Comparison of ENCODE assay signal across 22 mouse cellular contexts in the genomic region with DNA sequence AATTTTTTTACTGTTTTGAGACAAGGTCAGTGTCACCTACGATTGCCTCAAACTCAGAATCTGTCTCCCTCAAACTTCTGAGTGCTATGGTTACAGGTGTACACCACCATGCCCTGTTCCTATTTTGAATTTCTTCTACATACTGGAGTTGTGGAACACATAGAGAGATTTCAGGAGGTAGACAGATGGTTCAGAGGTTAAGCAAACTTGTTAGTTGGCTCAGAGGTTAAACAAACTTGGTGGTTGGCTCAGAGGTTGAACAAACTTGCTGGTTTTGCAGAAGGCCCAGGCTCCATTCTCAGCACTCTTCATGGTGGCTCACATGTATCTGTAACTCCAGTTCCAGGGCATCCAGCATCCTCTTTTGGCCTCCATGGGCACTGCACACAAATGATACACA. TPM values are rescaled to one million over a fixed set of nuclear protein-coding genes. Genes with fewer than 3 reads are reported as not detected.
DNase-seq lines count a peak whose midpoint lies in the region; ATAC-seq and TF ChIP-seq lines count a peak whose summit lies in the region.
"Had no signal": no experiment of that assay in that cellular context is flagged by ENCODE, and none has a peak within 500 bp of the region (broad histone marks: within the 10 kb centered on the region; RNA-seq: fewer than 3 reads in every experiment).

No protein-coding gene starts in this region.

- no peak for ATAC-seq in intestine, postnatal 0 days
- ATAC-seq in liver, embryonic 12.5 days: peak; percentile 53
- ATAC-seq in liver, embryonic 16.5 days (ENCODE audit: low read depth): peak; percentile 72
- ATAC-seq: activated CD4-positive, CD25-positive, alpha-beta regulatory T cell, adult 4 months; forebrain, embryonic 13.5 days; forebrain, postnatal 0 days; Patski had no signal

- H3K9ac ChIP-seq in intestine, postnatal 0 days (ENCODE audit: low read depth, low read length): no peak overlapping the region
- no peak overlapping the region for H3K9ac ChIP-seq in liver, embryonic 12.5 days
- no peak overlapping the region for H3K9ac ChIP-seq in liver, embryonic 16.5 days (ENCODE audit: low read depth, low read length)
- H3K9ac ChIP-seq: embryonic facial prominence, embryonic 13.5 days; forebrain, embryonic 13.5 days; forebrain, postnatal 0 days; heart, embryonic 13.5 days had no signal

- H3K9me3 ChIP-seq in intestine, postnatal 0 days (ENCODE audit: control insufficient read depth): no peaks in the 10 kb centered on the region
- H3K9me3 ChIP-seq in liver, embryonic 12.5 days (replicated peaks): no peaks in the 10 kb centered on the region
- H3K9me3 ChIP-seq in liver, embryonic 16.5 days (replicated peaks; ENCODE audit: control insufficient read depth, low read length): no peaks in the 10 kb centered on the region
- H3K9me3 ChIP-seq: embryonic facial prominence, embryonic 13.5 days; forebrain, embryonic 13.5 days; heart, embryonic 13.5 days had no signal

- 57% methylated on average over 1 of the region's 1 CpGs for WGBS in intestine, postnatal 0 days
- WGBS in liver, embryonic 12.5 days (ENCODE audit: insufficient replicate concordance): 82% methylated on average over 1 of the region's 1 CpGs
- 64% methylated on average over 1 of the region's 1 CpGs for WGBS in liver, embryonic 16.5 days (ENCODE audit: insufficient replicate concordance)

- H3K4me3 ChIP-seq in intestine, postnatal 0 days (ENCODE audit: low read depth, low read length): no peak overlapping the region
- no peak overlapping the region for H3K4me3 ChIP-seq in liver, embryonic 12.5 days
- no peak overlapping the region for H3K4me3 ChIP-seq in liver, embryonic 16.5 days (ENCODE audit: low read depth, low read length)
- H3K4me3 ChIP-seq: embryonic facial prominence, embryonic 13.5 days; forebrain, embryonic 13.5 days; heart, embryonic 13.5 days had no signal

- H3K4me1 ChIP-seq in intestine, postnatal 0 days (replicated peaks; ENCODE audit: control insufficient read depth, insufficient read depth, low read length): peaks cover 3% of the 10 kb centered on the region; the same call in 1 of the 2 replicates
- peaks cover 17% of the 10 kb centered on the region for H3K4me1 ChIP-seq in liver, embryonic 12.5 days
- H3K4me1 ChIP-seq in liver, embryonic 16.5 days (ENCODE audit: control insufficient read depth, low read depth, low read length): peaks cover 26% of the 10 kb centered on the region
- H3K4me1 ChIP-seq: embryonic facial prominence, embryonic 13.5 days had no signal

- DNase-seq in yolk sac, embryonic 10.5 days (ENCODE audit: low spot score): peak; percentile 65
- no peak for DNase-seq in urinary bladder, postnatal 10 days (ENCODE audit: low spot score)
- DNase-seq in right cerebral cortex, postnatal 25 days: no peak
- DNase-seq: adrenal gland, postnatal 14 days; cerebellum, adult 11-12 months; cerebellum, adult 9-10 months; cerebellum, postnatal 25 days; forebrain, postnatal 0 days; gastrocnemius, postnatal 36 days; heart, adult 11 months; heart, postnatal 36 days had no signal

- H3K36me3 ChIP-seq in intestine, postnatal 0 days (ENCODE audit: control insufficient read depth, insufficient read depth): peaks cover 22% of the 10 kb centered on the region
- peaks cover 37% of the 10 kb centered on the region for H3K36me3 ChIP-seq in liver, embryonic 12.5 days
- peaks cover 8% of the 10 kb centered on the region; the same call in 1 of the 2 replicates for H3K36me3 ChIP-seq in liver, embryonic 16.5 days (ENCODE audit: control insufficient read depth, insufficient read depth)

- H3K27ac ChIP-seq in intestine, postnatal 0 days (ENCODE audit: low read depth, low read length): peak overlapping the region; percentile 63; the same call in 1 of the 2 replicates
- no peak overlapping the region for H3K27ac ChIP-seq in liver, embryonic 12.5 days
- H3K27ac ChIP-seq in liver, embryonic 16.5 days (ENCODE audit: low read length): peak overlapping the region; percentile 37
- H3K27ac ChIP-seq: embryonic facial prominence, embryonic 13.5 days; forebrain, embryonic 13.5 days; heart, embryonic 13.5 days had no signal

- no peak for TF ChIP-seq CTCF in intestine, postnatal 0 days (IDR thresholded peaks at IDR 0.05; ENCODE audit: low read depth)

- H3K4me2 ChIP-seq in intestine, postnatal 0 days (replicated peaks; ENCODE audit: low read depth): no peak overlapping the region
- no peak overlapping the region for H3K4me2 ChIP-seq in liver, embryonic 12.5 days
- peak overlapping the region; percentile 20; the same call in 1 of the 2 replicates for H3K4me2 ChIP-seq in liver, embryonic 16.5 days (ENCODE audit: low read depth, low read length)
- H3K4me2 ChIP-seq: embryonic facial prominence, embryonic 13.5 days; forebrain, embryonic 13.5 days; heart, embryonic 13.5 days had no signal

- H3K27me3 ChIP-seq in intestine, postnatal 0 days (replicated peaks; ENCODE audit: control insufficient read depth, insufficient read depth, low read length): no peaks in the 10 kb centered on the region
- no peaks in the 10 kb centered on the region for H3K27me3 ChIP-seq in liver, embryonic 12.5 days (replicated peaks)
- H3K27me3 ChIP-seq in liver, embryonic 16.5 days (ENCODE audit: control insufficient read depth, insufficient read depth, low read depth, low read length): no peaks in the 10 kb centered on the region
- H3K27me3 ChIP-seq: CH12.LX; embryonic facial prominence, embryonic 13.5 days; forebrain, embryonic 13.5 days; heart, embryonic 13.5 days; Patski had no signal

RNA-seq across cellular contexts. Expression of a gene that starts 23.6 kb away (rescaled TPM):
- 133 and 150 TPM in 2 replicates for polyA plus RNA-seq in intestine, postnatal 0 days (2015; fragmentation: Nextera tagmentation; extraction: Ambion mirVana)
- 45.8 and 45.9 TPM in 2 replicates for polyA plus RNA-seq in liver, embryonic 12.5 days (2016; fragmentation: Nextera tagmentation; extraction: Ambion mirVana)
- 60.4 and 63.7 TPM in 2 replicates for polyA plus RNA-seq in liver, embryonic 16.5 days (2015; fragmentation: Nextera tagmentation; extraction: Ambion mirVana)

RNA-seq across cellular contexts. Expression of a gene that starts 23.8 kb away (rescaled TPM):
- polyA plus RNA-seq in intestine, postnatal 0 days (2015; fragmentation: Nextera tagmentation; extraction: Ambion mirVana): 16.9 and 18.3 TPM in 2 replicates
- 18.6 and 21.1 TPM in 2 replicates for polyA plus RNA-seq in liver, embryonic 12.5 days (2016; fragmentation: Nextera tagmentation; extraction: Ambion mirVana)
- 14.5 and 15.9 TPM in 2 replicates for polyA plus RNA-seq in liver, embryonic 16.5 days (2015; fragmentation: Nextera tagmentation; extraction: Ambion mirVana)

RNA-seq across cellular contexts. Expression of a gene that starts 24.3 kb away (rescaled TPM):
- 72.5 and 73.7 TPM in 2 replicates for polyA plus RNA-seq in intestine, postnatal 0 days (2015; fragmentation: Nextera tagmentation; extraction: Ambion mirVana)
- polyA plus RNA-seq in liver, embryonic 12.5 days (2016; fragmentation: Nextera tagmentation; extraction: Ambion mirVana): 94.4 and 95.5 TPM in 2 replicates
- polyA plus RNA-seq in liver, embryonic 16.5 days (2015; fragmentation: Nextera tagmentation; extraction: Ambion mirVana): 52.4 and 55.5 TPM in 2 replicates

RNA-seq across cellular contexts. Expression of a gene that starts 24.4 kb away (rescaled TPM):
- 6.9 and 8.0 TPM in 2 replicates for polyA plus RNA-seq in intestine, postnatal 0 days (2015; fragmentation: Nextera tagmentation; extraction: Ambion mirVana)
- polyA plus RNA-seq in liver, embryonic 12.5 days (2016; fragmentation: Nextera tagmentation; extraction: Ambion mirVana): 18.5 and 18.8 TPM in 2 replicates
- polyA plus RNA-seq in liver, embryonic 16.5 days (2015; fragmentation: Nextera tagmentation; extraction: Ambion mirVana): 8.4 and 9.8 TPM in 2 replicates

RNA-seq across cellular contexts. Expression of a gene that starts 50.9 kb away (rescaled TPM):
- 0.14 and 0.35 TPM in 2 replicates for polyA plus RNA-seq in intestine, postnatal 0 days (2015; fragmentation: Nextera tagmentation; extraction: Ambion mirVana)
- not detected in 2 replicates for polyA plus RNA-seq in liver, embryonic 12.5 days (2016; fragmentation: Nextera tagmentation; extraction: Ambion mirVana)
- not detected in 2 replicates for polyA plus RNA-seq in liver, embryonic 16.5 days (2015; fragmentation: Nextera tagmentation; extraction: Ambion mirVana)
- polyA plus RNA-seq: embryonic facial prominence, embryonic 13.5 days; forebrain, embryonic 13.5 days; heart, embryonic 13.5 days; heart, postnatal 0 days; hindbrain, embryonic 11.5 days had no signal
